Mouse (Mus musculus) C3H10T1/2 (cell line): ENCODE measurements around the gene Kctd15. TPM values are rescaled to one million over a fixed set of nuclear protein-coding genes. Genes with fewer than 3 reads are reported as not detected.

Experiments used
- polyA plus RNA-seq, 2 experiments: library from polyadenylated mRNA; unstranded; fragments of >200 nt; fragmentation: generic; extraction: Trizol; gene quantifications; one replicate each; pipeline ENCODE4 v1.2.1; 2012; ENCODE audit warnings: missing spikeins in 2 of 2

Gene Kctd15
- polyA plus RNA-seq: 10 to 100 TPM in 1 of 2 experiments, 1 to 10 TPM in 1; 9.3 to 24.1 TPM

GRCm38 (mm10) chr7:34656632-34657031 lies at the start of gene Kctd15:
Gene Kctd15 (minus strand): TSS chr7:34656732.

Other genes starting within 250 kb of the Kctd15 start
- not detected for gene Chst8, start 156.0 kb upstream of the Kctd15 start, polyA plus RNA-seq